8 mouse cellular contexts compared by ENCODE assay signal in genomic region chr10:127350594-127351284, GRCm38 (mm10). TPM values are rescaled to one million over a fixed set of nuclear protein-coding genes. Genes with fewer than 3 reads are reported as not detected.
DNase-seq lines count a peak whose midpoint lies in the region; ATAC-seq lines count a peak whose summit lies in the region.

No protein-coding gene starts in this region.

- no peaks in the 10 kb centered on the region for H3K4me1 ChIP-seq in intestine, embryonic 14.5 days (replicated peaks; ENCODE audit: control insufficient read depth, insufficient read depth, low read length)
- no peaks in the 10 kb centered on the region for H3K4me1 ChIP-seq in limb, embryonic 11.5 days (ENCODE audit: control insufficient read depth, insufficient read depth, low read length)
- H3K4me1 ChIP-seq in midbrain, embryonic 12.5 days: peaks cover 7% of the 10 kb centered on the region; the same call in 1 of the 2 replicates

- H3K27me3 ChIP-seq in intestine, embryonic 14.5 days (replicated peaks; ENCODE audit: control insufficient read depth, insufficient read depth, low read length): 0 out of 2 replicates have a peak, but pooled peaks cover 3% of the 10 kb centered on the region
- no peaks in the 10 kb centered on the region for H3K27me3 ChIP-seq in limb, embryonic 11.5 days (ENCODE audit: control insufficient read depth, insufficient read depth, low read length)
- H3K27me3 ChIP-seq in midbrain, embryonic 12.5 days: peaks cover 24% of the 10 kb centered on the region

- no peaks in the 10 kb centered on the region for H3K36me3 ChIP-seq in intestine, embryonic 14.5 days (ENCODE audit: control insufficient read depth, insufficient read depth, low read length)
- no peaks in the 10 kb centered on the region for H3K36me3 ChIP-seq in limb, embryonic 11.5 days (ENCODE audit: control insufficient read depth, insufficient read depth, low read length)
- H3K36me3 ChIP-seq in midbrain, embryonic 12.5 days: no peaks in the 10 kb centered on the region

- no peak overlapping the region for H3K27ac ChIP-seq in intestine, embryonic 14.5 days (ENCODE audit: low read depth)
- H3K27ac ChIP-seq in limb, embryonic 11.5 days (replicated peaks; ENCODE audit: low read depth, low read length): no peak overlapping the region
- H3K27ac ChIP-seq in midbrain, embryonic 12.5 days (replicated peaks): no peak overlapping the region

- DNase-seq in layer of hippocampus, adult 11-12 months (ENCODE audit: low spot score): peak; percentile 70
- no peak for DNase-seq in layer of hippocampus, adult 9-11 months
- DNase-seq in cerebellum, adult 9-10 months: peak; percentile 77
- DNase-seq in intestine, embryonic 14.5 days (ENCODE audit: low spot score): peak; percentile 84
- DNase-seq in limb, embryonic 11.5 days (ENCODE audit: low spot score): peak; percentile 87
- DNase-seq in spleen, postnatal 14 days (ENCODE audit: low spot score in 2 of 2): peak; percentile 32 to 57

- H3K9me3 ChIP-seq in intestine, embryonic 14.5 days (ENCODE audit: control insufficient read depth, low read length): no peaks in the 10 kb centered on the region
- no peaks in the 10 kb centered on the region for H3K9me3 ChIP-seq in limb, embryonic 11.5 days (ENCODE audit: control insufficient read depth, low read length)
- no peaks in the 10 kb centered on the region for H3K9me3 ChIP-seq in midbrain, embryonic 12.5 days

- peak; percentile 49 for ATAC-seq in frontal cortex, adult (ENCODE audit: low TSS enrichment)
- ATAC-seq in intestine, embryonic 14.5 days (replicated peaks; ENCODE audit: low FRiP score, low TSS enrichment, low read depth): peak; percentile 68
- ATAC-seq in limb, embryonic 11.5 days (ENCODE audit: insufficient number of reproducible peaks, low FRiP score, low TSS enrichment, low read depth): peak; percentile 65
- ATAC-seq in midbrain, embryonic 12.5 days (ENCODE audit: low FRiP score, low read depth): peak; percentile 60; the same call in 1 of the 2 replicates

- WGBS in intestine, embryonic 14.5 days: 13% methylated on average over 24 of the region's 24 CpGs
- WGBS in limb, embryonic 11.5 days: 12% methylated on average over 24 of the region's 24 CpGs
- WGBS in midbrain, embryonic 12.5 days: 13% methylated on average over 24 of the region's 24 CpGs

- 0 out of 2 replicates have a peak overlapping the region, but pooled peaks have one; percentile 4 for H3K9ac ChIP-seq in intestine, embryonic 14.5 days (ENCODE audit: low read length)
- H3K9ac ChIP-seq in limb, embryonic 11.5 days (ENCODE audit: low read length): peak overlapping the region; percentile 34
- H3K9ac ChIP-seq in midbrain, embryonic 12.5 days (replicated peaks): no peak overlapping the region

- peak overlapping the region; percentile 39 for H3K4me2 ChIP-seq in intestine, embryonic 14.5 days (ENCODE audit: low read length)
- peak overlapping the region; percentile 36 for H3K4me2 ChIP-seq in limb, embryonic 11.5 days (ENCODE audit: low read depth, severe bottlenecking)
- H3K4me2 ChIP-seq in midbrain, embryonic 12.5 days (replicated peaks): peak overlapping the region; percentile 42

- 0 out of 2 replicates have a peak overlapping the region, but pooled peaks have one; percentile 7 for H3K4me3 ChIP-seq in intestine, embryonic 14.5 days (ENCODE audit: low read depth, low read length)
- no peak overlapping the region for H3K4me3 ChIP-seq in limb, embryonic 11.5 days (ENCODE audit: low read depth, low read length)
- peak overlapping the region; percentile 6; the same call in 1 of the 2 replicates for H3K4me3 ChIP-seq in midbrain, embryonic 12.5 days

RNA-seq across cellular contexts. Expression of gene Inhbe, which starts 3.5 kb away (rescaled TPM):
- polyA plus RNA-seq in intestine, embryonic 14.5 days (2014; fragmentation: Nextera tagmentation; extraction: Ambion mirVana): not detected in 2 replicates
- 0.03 and 0.15 TPM in 2 replicates for polyA plus RNA-seq in limb, embryonic 11.5 days (2014; fragmentation: Nextera tagmentation; extraction: Ambion mirVana)
- polyA plus RNA-seq in midbrain, embryonic 12.5 days (2016; fragmentation: Nextera tagmentation; extraction: Ambion mirVana): not detected in 2 replicates

RNA-seq across cellular contexts. Expression of gene Gli1, which starts 9.0 kb away (rescaled TPM):
- 12.6 and 15.1 TPM in 2 replicates for polyA plus RNA-seq in intestine, embryonic 14.5 days (2014; fragmentation: Nextera tagmentation; extraction: Ambion mirVana)
- 8.5 and 11.2 TPM in 2 replicates for polyA plus RNA-seq in limb, embryonic 11.5 days (2014; fragmentation: Nextera tagmentation; extraction: Ambion mirVana)
- polyA plus RNA-seq in midbrain, embryonic 12.5 days (2016; fragmentation: Nextera tagmentation; extraction: Ambion mirVana): 3.7 and 4.1 TPM in 2 replicates

RNA-seq across cellular contexts. Expression of gene Inhbc, which starts 19.5 kb away (rescaled TPM):
- not detected in 2 replicates for polyA plus RNA-seq in intestine, embryonic 14.5 days (2014; fragmentation: Nextera tagmentation; extraction: Ambion mirVana)
- 0.15 TPM in 1 of 2 replicates, not detected in the other for polyA plus RNA-seq in limb, embryonic 11.5 days (2014; fragmentation: Nextera tagmentation; extraction: Ambion mirVana)
- polyA plus RNA-seq in midbrain, embryonic 12.5 days (2016; fragmentation: Nextera tagmentation; extraction: Ambion mirVana): not detected in 2 replicates

RNA-seq across cellular contexts. Expression of gene Arhgap9, which starts 29.0 kb away (rescaled TPM):
- 4.2 and 4.4 TPM in 2 replicates for polyA plus RNA-seq in intestine, embryonic 14.5 days (2014; fragmentation: Nextera tagmentation; extraction: Ambion mirVana)
- 5.3 and 5.5 TPM in 2 replicates for polyA plus RNA-seq in limb, embryonic 11.5 days (2014; fragmentation: Nextera tagmentation; extraction: Ambion mirVana)
- 0.86 and 1.1 TPM in 2 replicates for polyA plus RNA-seq in midbrain, embryonic 12.5 days (2016; fragmentation: Nextera tagmentation; extraction: Ambion mirVana)

RNA-seq across cellular contexts. Expression of gene R3hdm2, which starts 29.4 kb away (rescaled TPM):
- 29.8 and 31.5 TPM in 2 replicates for polyA plus RNA-seq in intestine, embryonic 14.5 days (2014; fragmentation: Nextera tagmentation; extraction: Ambion mirVana)
- 35.8 and 45.7 TPM in 2 replicates for polyA plus RNA-seq in limb, embryonic 11.5 days (2014; fragmentation: Nextera tagmentation; extraction: Ambion mirVana)
- 40.7 and 42.1 TPM in 2 replicates for polyA plus RNA-seq in midbrain, embryonic 12.5 days (2016; fragmentation: Nextera tagmentation; extraction: Ambion mirVana)
